Mouse (Mus musculus): ENCODE measurements around the gene Cmss1. TPM values are rescaled to one million over a fixed set of nuclear protein-coding genes. Genes with fewer than 3 reads are reported as not detected.

Cmss1 gene
- polyA plus RNA-seq, 1 experiment: 3.0 TPM

GRCm38 (mm10) chr16:57496437-57497173 lies 110.1 kb downstream of the Cmss1 start:
- Histone ChIP-seq H3K27ac (ENCODE audit: insufficient read depth, low read length) (no peak overlapping the region; the same call in 1 of the 2 replicates), H3K4me1 (ENCODE audit: control insufficient read depth, insufficient read depth, insufficient read length) (peaks cover 6% of the 10 kb centered on the region), H3K4me3 (ENCODE audit: extremely low read depth, insufficient read depth, insufficient read length) (no peak overlapping the region), H3K36me3 (ENCODE audit: control insufficient read depth, insufficient read depth, low read length) (no peaks in the 10 kb centered on the region), H3K27me3 (ENCODE audit: control insufficient read depth, insufficient read depth, low read length) (no peaks in the 10 kb centered on the region)
- no peak for DNase-seq (ENCODE audit: low read depth in 1 of 2, low spot score in 2 of 2)
- TF ChIP-seq POLR2A (IDR thresholded peaks at IDR 0.05; ENCODE audit: low read depth, low read length) (no peak), CTCF (IDR thresholded peaks at IDR 0.05; ENCODE audit: extremely low read depth, insufficient read depth, insufficient read length, insufficient replicate concordance) (no peak)
- 91% methylated on average over 10 of the region's 10 CpGs for WGBS

- Histone ChIP-seq H3K27me3 (ENCODE audit: control insufficient read depth, insufficient read depth, low read length) (no peaks in the 10 kb centered on the region), H3K4me3 (ENCODE audit: extremely low read depth, insufficient read depth, insufficient read length) (no peak overlapping the region; the same call in 1 of the 2 replicates), H3K27ac (ENCODE audit: insufficient read depth, low read length) (peak overlapping the region; percentile 68), H3K4me1 (ENCODE audit: control insufficient read depth, insufficient read depth, insufficient read length) (peaks cover 6% of the 10 kb centered on the region), H3K36me3 (ENCODE audit: control insufficient read depth, insufficient read depth, low read length) (no peaks in the 10 kb centered on the region)
- no peak for DNase-seq (ENCODE audit: low read depth in 1 of 2, low spot score in 2 of 2)
- TF ChIP-seq CTCF (IDR thresholded peaks at IDR 0.05; ENCODE audit: extremely low read depth, insufficient read depth, insufficient read length, insufficient replicate concordance) (no peak), POLR2A (IDR thresholded peaks at IDR 0.05; ENCODE audit: low read depth, low read length) (no peak)
- WGBS: 44% methylated on average over 10 of the region's 10 CpGs
Observed at GRCm38 (mm10) chr16:57495476-57496203, 111.0 kb downstream of the Cmss1 start.

- H3K36me3 ChIP-seq (ENCODE audit: control insufficient read depth, insufficient read depth, low read length): no peaks in the 10 kb centered on the region
- WGBS: 76% methylated on average over 4 of the region's 4 CpGs
- no peak overlapping the region for H3K4me3 ChIP-seq (ENCODE audit: extremely low read depth, insufficient read depth, insufficient read length)
- no peak for DNase-seq (ENCODE audit: low read depth in 1 of 2, low spot score in 2 of 2)
- peaks cover 6% of the 10 kb centered on the region for H3K4me1 ChIP-seq (ENCODE audit: control insufficient read depth, insufficient read depth, insufficient read length)
- H3K27ac ChIP-seq (ENCODE audit: insufficient read depth, low read length): no peak overlapping the region
- TF ChIP-seq CTCF (IDR thresholded peaks at IDR 0.05; ENCODE audit: extremely low read depth, insufficient read depth, insufficient read length, insufficient replicate concordance) (no peak), POLR2A (IDR thresholded peaks at IDR 0.05; ENCODE audit: low read depth, low read length) (no peak)
- H3K27me3 ChIP-seq (ENCODE audit: control insufficient read depth, insufficient read depth, low read length): no peaks in the 10 kb centered on the region
Observed at GRCm38 (mm10) chr16:57491853-57492252, 114.8 kb downstream of the Cmss1 start.

- no peaks in the 10 kb centered on the region for H3K27me3 ChIP-seq (ENCODE audit: control insufficient read depth, insufficient read depth, low read length)
- H3K4me1 ChIP-seq (ENCODE audit: control insufficient read depth, insufficient read depth, insufficient read length): peaks cover 2% of the 10 kb centered on the region; the same call in 1 of the 2 replicates
- no peaks in the 10 kb centered on the region for H3K36me3 ChIP-seq (ENCODE audit: control insufficient read depth, insufficient read depth, low read length)
- H3K4me3 ChIP-seq (ENCODE audit: extremely low read depth, insufficient read depth, insufficient read length): no peak overlapping the region
- no peak for DNase-seq (ENCODE audit: low read depth in 1 of 2, low spot score in 2 of 2)
- WGBS: 97% methylated on average over 8 of the region's 8 CpGs
- TF ChIP-seq CTCF (IDR thresholded peaks at IDR 0.05; ENCODE audit: extremely low read depth, insufficient read depth, insufficient read length, insufficient replicate concordance) (no peak), POLR2A (IDR thresholded peaks at IDR 0.05; ENCODE audit: low read depth, low read length) (no peak)
- no peak overlapping the region for H3K27ac ChIP-seq (ENCODE audit: insufficient read depth, low read length)
Observed at GRCm38 (mm10) chr16:57490691-57491090, 116.0 kb downstream of the Cmss1 start.

- no peak for DNase-seq (ENCODE audit: low read depth in 1 of 2, low spot score in 2 of 2)
- no peaks in the 10 kb centered on the region; the same call in 1 of the 2 replicates for H3K4me1 ChIP-seq (ENCODE audit: control insufficient read depth, insufficient read depth, insufficient read length)
- TF ChIP-seq POLR2A (IDR thresholded peaks at IDR 0.05; ENCODE audit: low read depth, low read length) (no peak), CTCF (IDR thresholded peaks at IDR 0.05; ENCODE audit: extremely low read depth, insufficient read depth, insufficient read length, insufficient replicate concordance) (no peak)
- H3K4me3 ChIP-seq (ENCODE audit: extremely low read depth, insufficient read depth, insufficient read length): no peak overlapping the region
- H3K27ac ChIP-seq (ENCODE audit: insufficient read depth, low read length): no peak overlapping the region
- H3K27me3 ChIP-seq (ENCODE audit: control insufficient read depth, insufficient read depth, low read length): no peaks in the 10 kb centered on the region
- no peaks in the 10 kb centered on the region for H3K36me3 ChIP-seq (ENCODE audit: control insufficient read depth, insufficient read depth, low read length)
Observed at GRCm38 (mm10) chr16:57488661-57489060, 118.0 kb downstream of the Cmss1 start.

GRCm38 (mm10) chr16:57486266-57486665 lies 120.4 kb downstream of the Cmss1 start:
- no peak for TF ChIP-seq POLR2A (IDR thresholded peaks at IDR 0.05; ENCODE audit: low read depth, low read length)
- TF ChIP-seq CTCF (IDR thresholded peaks at IDR 0.05; ENCODE audit: extremely low read depth, insufficient read depth, insufficient read length, insufficient replicate concordance): no peak
- Histone ChIP-seq H3K27ac (ENCODE audit: insufficient read depth, low read length) (no peak overlapping the region), H3K4me1 (ENCODE audit: control insufficient read depth, insufficient read depth, insufficient read length) (peaks cover 3% of the 10 kb centered on the region; the same call in 1 of the 2 replicates), H3K4me3 (ENCODE audit: extremely low read depth, insufficient read depth, insufficient read length) (no peak overlapping the region), H3K27me3 (ENCODE audit: control insufficient read depth, insufficient read depth, low read length) (no peaks in the 10 kb centered on the region), H3K36me3 (ENCODE audit: control insufficient read depth, insufficient read depth, low read length) (no peaks in the 10 kb centered on the region)
- no peak for DNase-seq (ENCODE audit: low read depth in 1 of 2, low spot score in 2 of 2)
- 90% methylated on average over 5 of the region's 5 CpGs for WGBS
